Mouse (Mus musculus): Measurements from ENCODE around the gene Theg. TPM values are rescaled to one million over a fixed set of nuclear protein-coding genes. Genes with fewer than 3 reads are reported as not detected.
A peak's percentile ranks its signal among the peaks of the same experiment; 100 is the strongest.

Theg gene
- polyA plus RNA-seq, 1 experiment from 2014 or later, result not detected

DNA sequence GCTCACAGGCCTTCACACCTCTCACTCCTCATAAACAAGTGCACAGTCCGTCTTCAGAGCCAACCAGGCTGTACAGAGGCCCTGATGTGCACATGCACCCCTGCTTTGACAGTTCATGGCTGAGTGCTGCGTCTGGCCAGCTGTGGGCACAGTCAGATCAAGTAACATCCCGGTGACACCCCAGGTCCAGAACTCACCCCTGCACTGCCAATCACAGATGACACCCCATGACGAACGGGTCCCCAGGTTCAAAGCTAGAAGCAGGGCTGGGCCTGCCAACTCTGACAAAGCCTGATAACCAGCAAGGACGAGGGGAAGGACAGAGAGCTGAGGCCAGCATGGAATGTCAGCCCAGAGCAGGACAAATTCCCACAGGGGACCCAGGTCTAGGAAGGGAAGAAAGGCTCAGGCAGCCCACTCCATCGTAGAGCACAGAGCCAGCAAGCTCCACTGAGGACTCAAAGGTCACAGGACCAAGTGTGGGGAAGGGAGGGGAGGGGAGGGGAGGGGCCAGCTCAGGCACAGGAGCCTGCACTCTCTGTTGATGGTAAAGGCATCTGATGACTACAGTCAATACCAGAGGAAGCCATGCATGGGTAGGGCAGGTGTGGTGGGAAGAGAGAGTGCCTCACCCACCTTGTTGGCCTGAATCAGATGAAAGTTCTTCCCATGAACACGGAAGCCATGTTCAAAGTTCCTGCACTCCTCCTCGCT lies 43.1 kb downstream of the Theg start:
- Histone ChIP-seq H3K4me2 (replicated peaks; ENCODE audit: low read depth, low read length) (no peak overlapping the region), H3K27ac (ENCODE audit: low read length) (no peak overlapping the region), H3K27me3 (replicated peaks; ENCODE audit: insufficient read depth, low read length) (no peaks in the 10 kb centered on the region), H3K9ac (replicated peaks; ENCODE audit: low read depth) (no peak overlapping the region), H3K4me3 (ENCODE audit: low read depth, low read length) (no peak overlapping the region), H3K9me3 (ENCODE audit: low read length) (no peaks in the 10 kb centered on the region), H3K36me3 (ENCODE audit: insufficient read depth, low read length) (peaks cover 51% of the 10 kb centered on the region), H3K4me1 (ENCODE audit: insufficient read depth, low read depth, low read length) (no peaks in the 10 kb centered on the region)
- WGBS, result 68% methylated on average over 9 of the region's 9 CpGs
- TF ChIP-seq EP300 (IDR thresholded peaks at IDR 0.05) (no peak), CTCF (IDR thresholded peaks at IDR 0.05) (no peak)
- no peak for DNase-seq (ENCODE audit: low spot score)
- ATAC-seq, result no peak

GRCm38 (mm10) chr10:79542171-79542570 lies 45.0 kb downstream of the Theg start:
- 98% methylated on average over 11 of the region's 11 CpGs for WGBS

DNA sequence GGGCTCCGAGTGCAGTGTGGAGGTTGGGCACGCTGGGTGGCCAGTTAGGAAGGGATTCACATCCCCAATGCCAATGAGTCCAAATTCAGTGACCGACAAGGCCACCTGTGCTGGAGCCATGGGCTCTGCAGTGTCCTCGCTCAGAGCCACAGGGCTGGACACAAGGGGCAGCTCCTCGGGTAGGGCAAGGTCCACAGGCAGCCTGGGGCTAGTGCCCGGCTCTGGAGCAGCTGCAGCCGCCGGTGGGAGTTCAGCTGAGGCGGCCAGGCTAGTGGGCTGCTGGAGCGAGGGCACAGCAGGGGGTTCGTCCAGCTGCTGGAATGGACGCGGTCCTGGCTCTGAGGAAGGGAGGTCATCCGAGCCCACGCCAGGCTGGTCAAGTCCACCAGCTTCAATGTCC lies 45.6 kb downstream of the Theg start:
- no peak for TF ChIP-seq CTCF (IDR thresholded peaks at IDR 0.05)
- no peak for TF ChIP-seq EP300 (IDR thresholded peaks at IDR 0.05)
- WGBS, result 88% methylated on average over 11 of the region's 15 CpGs
- Histone ChIP-seq H3K9ac (replicated peaks; ENCODE audit: low read depth) (no peak overlapping the region), H3K27ac (ENCODE audit: low read length) (no peak overlapping the region), H3K9me3 (ENCODE audit: low read length) (no peaks in the 10 kb centered on the region), H3K4me1 (ENCODE audit: insufficient read depth, low read depth, low read length) (no peaks in the 10 kb centered on the region), H3K4me3 (ENCODE audit: low read depth, low read length) (no peak overlapping the region), H3K27me3 (replicated peaks; ENCODE audit: insufficient read depth, low read length) (no peaks in the 10 kb centered on the region), H3K36me3 (ENCODE audit: insufficient read depth, low read length) (peaks cover 41% of the 10 kb centered on the region), H3K4me2 (replicated peaks; ENCODE audit: low read depth, low read length) (no peak overlapping the region)
- DNase-seq (ENCODE audit: low spot score), result no peak
- ATAC-seq, result no peak

More at GRCm38 (mm10) chr10:79542171-79542570, 45.0 kb downstream of the Theg start:
- H3K36me3 ChIP-seq (ENCODE audit: insufficient read depth, low read length), result peaks cover 41% of the 10 kb centered on the region
- H3K4me3 ChIP-seq (ENCODE audit: low read depth, low read length), result no peak overlapping the region
- no peaks in the 10 kb centered on the region for H3K4me1 ChIP-seq (ENCODE audit: insufficient read depth, low read depth, low read length)
- TF ChIP-seq EP300 (IDR thresholded peaks at IDR 0.05), result no peak
- no peak for TF ChIP-seq CTCF (IDR thresholded peaks at IDR 0.05)
- no peaks in the 10 kb centered on the region for H3K9me3 ChIP-seq (ENCODE audit: low read length)
- no peaks in the 10 kb centered on the region for H3K27me3 ChIP-seq (replicated peaks; ENCODE audit: insufficient read depth, low read length)
- H3K9ac ChIP-seq (replicated peaks; ENCODE audit: low read depth), result no peak overlapping the region
- H3K27ac ChIP-seq (ENCODE audit: low read length), result no peak overlapping the region
- H3K4me2 ChIP-seq (replicated peaks; ENCODE audit: low read depth, low read length), result no peak overlapping the region
- DNase-seq (ENCODE audit: low spot score) (no peak), ATAC-seq (no peak)

DNA sequence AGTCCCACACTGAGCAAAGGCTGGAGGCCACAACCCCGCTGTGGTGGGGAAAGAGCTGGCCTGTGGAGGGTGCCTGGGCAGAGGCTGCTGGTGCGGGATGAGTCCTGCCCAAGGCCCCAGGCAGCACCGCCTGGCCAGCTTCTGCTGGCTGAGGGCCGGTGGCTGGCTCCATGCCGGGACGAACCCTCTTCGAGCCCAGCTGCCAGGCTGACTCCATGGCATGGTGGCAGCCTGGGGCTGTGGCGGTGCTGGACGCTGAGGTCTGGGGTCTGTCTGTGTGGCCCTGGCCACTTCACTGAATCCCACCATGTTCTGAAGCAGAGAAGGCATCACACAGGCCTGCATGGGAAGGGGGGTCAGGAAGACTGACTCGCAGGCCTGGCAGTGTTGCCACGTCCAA lies 46.4 kb downstream of the Theg start:
- no peaks in the 10 kb centered on the region for H3K4me1 ChIP-seq (ENCODE audit: insufficient read depth, low read depth, low read length)
- no peak overlapping the region for H3K9ac ChIP-seq (replicated peaks; ENCODE audit: low read depth)
- H3K36me3 ChIP-seq (ENCODE audit: insufficient read depth, low read length), result peaks cover 37% of the 10 kb centered on the region
- no peaks in the 10 kb centered on the region for H3K9me3 ChIP-seq (ENCODE audit: low read length)
- DNase-seq (ENCODE audit: low spot score) (no peak), ATAC-seq (no peak)
- no peak overlapping the region for H3K27ac ChIP-seq (ENCODE audit: low read length)
- no peak overlapping the region for H3K4me3 ChIP-seq (ENCODE audit: low read depth, low read length)
- TF ChIP-seq CTCF (IDR thresholded peaks at IDR 0.05) (no peak), EP300 (IDR thresholded peaks at IDR 0.05) (no peak)
- 91% methylated on average over 11 of the region's 11 CpGs for WGBS
- no peaks in the 10 kb centered on the region for H3K27me3 ChIP-seq (replicated peaks; ENCODE audit: insufficient read depth, low read length)
- H3K4me2 ChIP-seq (replicated peaks; ENCODE audit: low read depth, low read length), result no peak overlapping the region

- H3K27ac ChIP-seq (ENCODE audit: low read length), result no peak overlapping the region
- H3K36me3 ChIP-seq (ENCODE audit: insufficient read depth, low read length), result peaks cover 29% of the 10 kb centered on the region
- ATAC-seq, result no peak
- WGBS, result 91% methylated on average over 16 of the region's 16 CpGs
- H3K9me3 ChIP-seq (ENCODE audit: low read length), result no peaks in the 10 kb centered on the region
- no peaks in the 10 kb centered on the region for H3K27me3 ChIP-seq (replicated peaks; ENCODE audit: insufficient read depth, low read length)
- no peak overlapping the region for H3K4me2 ChIP-seq (replicated peaks; ENCODE audit: low read depth, low read length)
- no peaks in the 10 kb centered on the region for H3K4me1 ChIP-seq (ENCODE audit: insufficient read depth, low read depth, low read length)
- no peak overlapping the region for H3K9ac ChIP-seq (replicated peaks; ENCODE audit: low read depth)
- no peak for DNase-seq (ENCODE audit: low spot score)
- H3K4me3 ChIP-seq (ENCODE audit: low read depth, low read length), result no peak overlapping the region
- no peak for TF ChIP-seq EP300 (IDR thresholded peaks at IDR 0.05)
- no peak for TF ChIP-seq CTCF (IDR thresholded peaks at IDR 0.05)
Observed at GRCm38 (mm10) chr10:79539701-79540495, 47.2 kb downstream of the Theg start.

DNA sequence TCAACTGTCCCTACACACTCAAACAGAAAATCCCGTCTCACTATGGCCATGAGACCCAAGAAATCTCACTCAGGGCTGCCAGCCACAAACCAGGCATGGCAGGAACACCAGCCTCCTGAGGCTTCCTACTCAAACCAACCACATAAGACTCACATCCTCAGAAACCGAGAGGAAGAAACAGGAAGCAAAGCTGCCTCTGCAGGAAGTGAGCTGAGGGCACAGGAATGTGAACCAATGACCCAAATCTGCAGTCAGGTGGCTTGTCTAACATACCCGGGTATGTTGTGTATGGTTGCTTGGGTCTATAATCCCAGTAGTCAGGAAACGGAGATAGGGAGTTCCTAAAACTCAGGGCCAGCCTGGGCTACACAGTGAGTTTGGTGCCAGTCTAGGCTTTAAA lies 48.3 kb downstream of the Theg start:
- H3K36me3 ChIP-seq (ENCODE audit: insufficient read depth, low read length), result peaks cover 20% of the 10 kb centered on the region
- H3K27me3 ChIP-seq (replicated peaks; ENCODE audit: insufficient read depth, low read length), result no peaks in the 10 kb centered on the region
- WGBS, result 45% methylated on average over 4 of the region's 4 CpGs
- peak; percentile 36 for DNase-seq (ENCODE audit: low spot score)
- no peaks in the 10 kb centered on the region for H3K4me1 ChIP-seq (ENCODE audit: insufficient read depth, low read depth, low read length)
- H3K4me2 ChIP-seq (replicated peaks; ENCODE audit: low read depth, low read length), result no peak overlapping the region
- no peak overlapping the region for H3K4me3 ChIP-seq (ENCODE audit: low read depth, low read length)
- no peak overlapping the region for H3K27ac ChIP-seq (ENCODE audit: low read length)
- peak; percentile 25; the same call in 1 of the 2 replicates for ATAC-seq
- no peaks in the 10 kb centered on the region for H3K9me3 ChIP-seq (ENCODE audit: low read length)
- no peak for TF ChIP-seq CTCF (IDR thresholded peaks at IDR 0.05)
- no peak for TF ChIP-seq EP300 (IDR thresholded peaks at IDR 0.05)
- no peak overlapping the region for H3K9ac ChIP-seq (replicated peaks; ENCODE audit: low read depth)

All from lung, postnatal 0 days (tissue).